Mouse (Mus musculus) E14TG2a.4 (cell line): ENCODE measurements around the gene Traf1.

ENCODE experiments used
- CTCF ChIP-seq: conservative IDR thresholded peaks from 2 replicates; pipeline ENCODE4 v1.5.1; 2014; ENCODE audit warnings: low read length
- NANOG ChIP-seq: IDR thresholded peaks from 2 replicates; pipeline ENCODE4 v1.6.1; 2014; ENCODE audit warnings: borderline replicate concordance, low read length, mixed read lengths
- POU5F1 ChIP-seq: IDR thresholded peaks from 2 replicates; pipeline ENCODE4 v1.6.1; 2014; ENCODE audit warnings: low read length, borderline replicate concordance

DNA sequence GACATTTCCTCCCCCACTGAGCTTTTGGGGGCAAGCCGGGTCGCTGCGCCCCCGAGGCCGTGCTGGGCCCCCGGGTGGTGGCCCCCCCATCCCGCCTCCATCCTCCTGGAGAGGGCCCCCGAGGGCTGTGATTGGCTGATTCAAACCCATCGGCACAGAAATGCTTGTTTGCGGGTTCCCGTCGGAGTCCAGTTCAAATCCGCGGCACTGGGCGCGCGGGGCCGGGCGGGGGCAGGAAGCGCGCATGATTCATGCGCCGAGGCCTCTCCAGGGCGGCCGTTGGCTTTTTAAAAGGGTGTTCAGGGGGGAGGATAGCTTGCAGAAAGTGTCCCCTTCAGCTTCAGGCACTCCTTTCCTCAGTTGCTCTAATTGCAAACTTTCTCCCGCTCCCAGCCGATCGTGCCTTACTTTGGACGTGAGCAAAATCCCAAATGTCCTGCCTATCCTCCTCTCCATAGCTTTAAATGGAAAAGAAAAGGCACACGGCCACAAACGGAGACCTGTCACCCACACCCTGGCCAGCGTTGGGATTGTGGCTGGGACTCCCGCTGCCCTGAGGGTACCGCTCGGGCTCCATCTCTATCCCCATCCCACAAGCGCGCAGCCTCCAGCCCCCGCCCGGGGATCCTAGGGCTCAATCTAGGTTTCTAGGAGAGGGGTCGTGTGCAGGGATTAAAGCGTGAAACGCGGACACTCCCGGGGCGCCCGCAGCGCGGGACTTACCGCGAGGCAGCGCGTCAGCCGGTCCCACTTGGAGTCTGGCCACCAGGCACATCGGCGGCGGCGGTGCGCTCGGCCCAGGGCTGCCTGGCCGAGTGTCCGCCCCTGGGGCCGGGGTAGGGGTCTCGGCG lies 48.1 kb downstream of the Traf1 start, which contains the start of gene Phf19:
- TF ChIP-seq CTCF: no peak
- no peak for TF ChIP-seq NANOG
- no peak for TF ChIP-seq POU5F1
